Mouse (Mus musculus) left cerebral cortex, postnatal 25 days (tissue): Measurements from ENCODE around the gene Slc7a6os. TPM values are rescaled to one million over a fixed set of nuclear protein-coding genes. Genes with fewer than 3 reads are reported as not detected.

Experiments used
- DNase-seq, 2 experiments: peaks; one replicate each; pipeline ENCODE4 v3.0.0; 2022; ENCODE audit warnings: low spot score in 2 of 2, mixed read lengths in 1 of 2
- intact Hi-C: fragments of 180-260 bp; cut with DNase I; formaldehyde crosslinking; loops from one replicate; pipeline ENCODE4 v1.15.1; 2025
- total RNA-seq, 2 experiments: library from RNA; stranded (reverse); gene quantifications; 2 replicates each; pipeline ENCODE4 v1.2.3; 2021

Slc7a6os gene
- total RNA-seq, 2 experiments from 2014 or later, result 24.2 to 29.5 TPM

GRCm38 (mm10) chr8:106185628-106186270 lies 25.0 kb downstream of the Slc7a6os start:
- intact Hi-C loops, result no loop called here
- DNase-seq, result peak in 1 of 2 experiments; percentile 38

- no peak for DNase-seq
- intact Hi-C loops, result no loop called here
These were observed 32.3 kb downstream of the Slc7a6os start for GRCm38 (mm10) chr8:106178428-106178827.

GRCm38 (mm10) chr8:106177594-106177993 lies 33.1 kb downstream of the Slc7a6os start:
- DNase-seq, result no peak
- intact Hi-C loops, result no loop called here

- intact Hi-C loops, result no loop called here
- DNase-seq, result no peak
These were observed 33.8 kb downstream of the Slc7a6os start for GRCm38 (mm10) chr8:106176891-106177290.

- intact Hi-C loops, result no loop called here
These were observed 37.2 kb downstream of the Slc7a6os start for GRCm38 (mm10) chr8:106173566-106173965.

GRCm38 (mm10) chr8:106169934-106170480 lies 40.7 kb downstream of the Slc7a6os start:
- no peak for DNase-seq
- intact Hi-C loops, result loop anchor here (2.0 to 5.0 kb wide), 2 partner anchors 29 to 42 kb away; partner anchors contain the start of genes Prmt7 and Slc7a6os

More at GRCm38 (mm10) chr8:106173566-106173965, 37.2 kb downstream of the Slc7a6os start:
- DNase-seq, result no peak

- intact Hi-C loops, result loop anchor here (2.0 to 5.0 kb wide), 2 partner anchors 30 to 43 kb away; partner anchors contain the start of genes Prmt7 and Slc7a6os
- DNase-seq, result peak; percentile 76 to 81
These were observed 41.5 kb downstream of the Slc7a6os start for GRCm38 (mm10) chr8:106169017-106169933.

GRCm38 (mm10) chr8:106168356-106169016 lies 42.2 kb downstream of the Slc7a6os start, which contains the start of gene Slc7a6:
TSS of gene Slc7a6 (plus strand) at chr8:106168857.
- intact Hi-C loops, result loop anchor here (2.0 to 5.0 kb wide), 2 partner anchors 30 to 44 kb away; partner anchors contain the start of genes Prmt7 and Slc7a6os
- DNase-seq, result peak; percentile 86 to 91

- intact Hi-C loops, result loop anchor here (5.0 kb wide), 1 partner anchor 47 kb away; the partner anchor contains the start of genes Prmt7 and Slc7a6os
- DNase-seq, result peak; percentile 73 to 82
These were observed 45.3 kb downstream of the Slc7a6os start for GRCm38 (mm10) chr8:106165460-106165859.

- intact Hi-C loops, result no loop called here
- no peak for DNase-seq
These were observed 47.5 kb downstream of the Slc7a6os start for GRCm38 (mm10) chr8:106163251-106163650.

- intact Hi-C loops, result no loop called here
- no peak for DNase-seq
These were observed 50.9 kb downstream of the Slc7a6os start for GRCm38 (mm10) chr8:106159876-106160275.

- intact Hi-C loops, result no loop called here
These were observed 52.4 kb downstream of the Slc7a6os start for GRCm38 (mm10) chr8:106158381-106158780.

GRCm38 (mm10) chr8:106157419-106157818 lies 53.3 kb downstream of the Slc7a6os start:
- intact Hi-C loops, result no loop called here
- DNase-seq, result no peak

More at GRCm38 (mm10) chr8:106158381-106158780, 52.4 kb downstream of the Slc7a6os start:
- no peak for DNase-seq

GRCm38 (mm10) chr8:106152876-106153275 lies 57.9 kb downstream of the Slc7a6os start:
- peak in 1 of 2 experiments; percentile 29 for DNase-seq
- intact Hi-C loops, result no loop called here

- intact Hi-C loops, result no loop called here
- no peak for DNase-seq
These were observed 59.7 kb downstream of the Slc7a6os start for GRCm38 (mm10) chr8:106151041-106151440.
